Mouse (Mus musculus) ES-E14 (cell line): ENCODE results near the gene Tpbgl.

Source experiments
- CHD2 ChIP-seq: IDR thresholded peaks from 2 replicates; pipeline ENCODE4 v1.6.1; 2014; ENCODE audit warnings: mild to moderate bottlenecking, low read depth, low read length, inconsistent platforms
- MAFK ChIP-seq: IDR thresholded peaks from 2 replicates; pipeline ENCODE4 v1.6.1; 2014; ENCODE audit warnings: mild to moderate bottlenecking, low read depth, low read length, inconsistent platforms; ENCODE audit not compliant: insufficient read depth
- ZC3H11A ChIP-seq: IDR thresholded peaks from 2 replicates; pipeline ENCODE4 v1.6.1; 2012; ENCODE audit warnings: low read depth, mild to moderate bottlenecking, inconsistent platforms, low read length, borderline replicate concordance
- ZNF384 ChIP-seq: IDR thresholded peaks from 2 replicates; pipeline ENCODE4 v1.6.1; 2012; ENCODE audit warnings: low read depth, low read length, inconsistent platforms

- TF ChIP-seq ZNF384 (no peak), CHD2 (no peak), ZC3H11A (no peak), MAFK (no peak)
These were observed 22.8 kb downstream of the Tpbgl start for GRCm38 (mm10) chr7:99603875-99604662.
